In genomic region chr2:122148242-122148917, GRCm38 (mm10) we compare ENCODE assay signal across 1 mouse cellular context.
TF ChIP-seq lines count a peak whose summit lies in the region.

No protein-coding gene starts in this region.

TF ChIP-seq in CH12.LX, 34 proteins besides CTCF, POLR2A, EP300 and RAD21 (continued from another document):
- TF ChIP-seq KAT2A (IDR thresholded peaks at IDR 0.05; ENCODE audit: insufficient replicate concordance, low read length) (0 out of 2 replicates have a peak, but pooled peaks have one; percentile 35), SMC3 (IDR thresholded peaks at IDR 0.05; ENCODE audit: low read depth, low read length) (no peak), GABPA (IDR thresholded peaks at IDR 0.05; ENCODE audit: insufficient replicate concordance, low read depth, low read length) (no peak), RCOR1 (conservative IDR thresholded peaks at IDR 0.05; ENCODE audit: low read depth, low read length) (0 out of 2 replicates have a peak, but pooled peaks have one; percentile 33), NELFE (IDR thresholded peaks at IDR 0.05; ENCODE audit: low read depth, low read length) (no peak), TBP (conservative IDR thresholded peaks at IDR 0.05; ENCODE audit: low read depth, low read length) (peak; percentile 24; the same call in 1 of the 2 replicates), MAFK (IDR thresholded peaks at IDR 0.05; ENCODE audit: insufficient replicate concordance, low read length) (no peak), CHD2 (IDR thresholded peaks at IDR 0.05; ENCODE audit: low read length) (0 out of 2 replicates have a peak, but pooled peaks have one; percentile 24), JUN (IDR thresholded peaks at IDR 0.05; ENCODE audit: insufficient read depth, low read depth, low read length) (no peak), E2F4 (IDR thresholded peaks at IDR 0.05; ENCODE audit: insufficient replicate concordance, low read depth, low read length) (no peak), PAX5 (IDR thresholded peaks at IDR 0.05; ENCODE audit: low read length) (no peak), MAZ (IDR thresholded peaks at IDR 0.05; ENCODE audit: low read depth, low read length) (no peak), USF1 (IDR thresholded peaks at IDR 0.05; ENCODE audit: low read depth, low read length) (no peak), ZC3H11A (IDR thresholded peaks at IDR 0.05; ENCODE audit: low read depth, low read length) (no peak), USF2 (conservative IDR thresholded peaks at IDR 0.05; ENCODE audit: low read depth, low read length) (no peak), ETS1 (conservative IDR thresholded peaks at IDR 0.05; ENCODE audit: low read depth, low read length) (no peak), BHLHE40 (IDR thresholded peaks at IDR 0.05; ENCODE audit: low read depth, low read length) (0 out of 2 replicates have a peak, but pooled peaks have one; percentile 8)
